Mouse (Mus musculus) neutrophil, adult 5-6 weeks (primary cell): Measurements from ENCODE around the gene Ivd. TPM values are rescaled to one million over a fixed set of nuclear protein-coding genes. Genes with fewer than 3 reads are reported as not detected.

Experiments used
- ATAC-seq: fragments of 151-379, 151-347 bp; 2 replicates; pipeline ENCODE4 v1.8.0; 2017; ENCODE audit warnings: mild to moderate bottlenecking, moderate TSS enrichment; ENCODE audit not compliant: insufficient number of reproducible peaks, poor library complexity, low FRiP score, severe bottlenecking; ENCODE audit errors: extremely low read depth
- total RNA-seq: library from RNA; stranded (forward); fragments of 200-1000 nt; gene quantifications from 2 replicates; pipeline ENCODE4 v1.2.3, GENCODE M21; 2017

Gene Ivd
- total RNA-seq, 1 experiment from 2014 or later: 47.0 TPM

DNA sequence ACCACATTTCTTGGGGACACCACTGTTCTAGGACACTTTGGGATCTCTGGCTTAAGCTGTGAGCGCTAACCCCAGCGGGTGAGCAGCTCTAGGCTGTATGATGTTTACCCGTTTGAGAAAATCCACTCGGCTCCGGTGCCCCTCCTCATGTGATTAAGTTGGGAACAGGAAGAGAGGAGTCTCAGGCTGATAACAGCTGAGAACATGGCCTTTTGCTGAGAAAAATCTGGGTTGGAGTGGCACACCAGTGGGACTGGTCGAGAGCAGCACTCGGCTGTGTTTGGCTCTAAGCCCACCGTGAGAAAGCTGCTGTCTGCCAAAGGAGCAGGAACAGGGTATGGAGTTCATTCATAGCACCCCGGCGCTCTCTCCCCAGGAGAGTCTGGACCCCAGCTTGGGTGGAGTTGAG lies 41.6 kb downstream of the Ivd start:
- ATAC-seq: no peak

GRCm38 (mm10) chr2:118905433-118906117 lies 43.8 kb downstream of the Ivd start:
- peak; percentile 50 for ATAC-seq

- ATAC-seq: no peak
Observed at GRCm38 (mm10) chr2:118906118-118906492, 44.4 kb downstream of the Ivd start.

GRCm38 (mm10) chr2:118907781-118908180 lies 46.0 kb downstream of the Ivd start:
- no peak for ATAC-seq

DNA sequence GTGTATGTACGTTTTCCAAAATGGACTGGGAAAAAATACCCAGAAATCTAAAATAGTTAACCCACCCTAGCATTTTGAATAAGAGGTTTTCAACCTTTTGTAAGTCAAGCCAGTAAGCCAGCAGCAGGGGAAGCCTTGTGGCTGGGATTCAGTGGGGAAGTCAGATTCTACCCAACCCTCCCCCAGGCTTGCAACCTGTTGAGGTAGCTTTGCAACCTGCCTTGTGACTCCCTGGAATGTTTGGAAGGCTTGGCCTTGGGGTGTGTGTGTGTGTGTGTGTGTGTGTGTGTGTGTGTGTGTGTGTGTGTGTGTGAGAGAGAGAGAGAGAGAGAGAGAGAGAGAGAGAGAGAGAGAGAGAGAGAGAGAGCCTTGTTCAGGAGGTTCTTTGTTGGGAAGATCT lies 47.4 kb downstream of the Ivd start:
- no peak for ATAC-seq

DNA sequence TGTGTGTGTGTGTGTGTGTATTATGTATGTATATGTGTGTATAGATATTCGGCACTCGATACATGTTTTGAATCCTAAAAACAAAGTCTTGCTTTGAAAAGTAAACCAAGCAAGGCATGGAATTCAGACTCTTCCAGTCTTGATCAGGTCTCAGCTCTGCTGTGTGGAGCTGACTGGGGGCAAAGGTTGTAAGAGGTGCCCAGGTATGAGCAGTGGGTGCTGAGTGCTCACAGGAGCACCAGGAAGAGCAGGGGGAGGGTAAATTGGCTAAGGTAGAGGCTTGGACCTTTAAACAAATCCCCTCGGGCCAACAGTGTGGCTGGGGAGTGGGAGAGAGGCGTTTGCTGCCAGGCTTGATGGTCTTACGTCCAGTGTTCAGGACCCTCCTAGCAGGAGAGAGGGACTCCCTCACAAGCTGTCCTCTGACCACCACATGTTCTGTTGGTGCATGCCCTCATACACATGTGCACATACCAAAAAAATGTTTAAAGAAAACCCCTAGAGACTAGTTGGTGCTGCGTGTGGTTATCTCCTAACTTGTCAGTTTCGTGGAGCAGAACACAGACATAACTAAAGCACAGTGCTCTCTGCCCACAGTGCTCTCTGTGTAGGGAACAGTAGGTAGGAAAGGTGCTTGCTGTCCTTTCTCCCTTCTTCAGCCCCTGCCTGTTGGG lies 49.0 kb downstream of the Ivd start:
- ATAC-seq: no peak

GRCm38 (mm10) chr2:118912706-118913105 lies 51.0 kb downstream of the Ivd start:
- ATAC-seq: no peak

GRCm38 (mm10) chr2:118913551-118914276 lies 52.0 kb downstream of the Ivd start:
- ATAC-seq: no peak

DNA sequence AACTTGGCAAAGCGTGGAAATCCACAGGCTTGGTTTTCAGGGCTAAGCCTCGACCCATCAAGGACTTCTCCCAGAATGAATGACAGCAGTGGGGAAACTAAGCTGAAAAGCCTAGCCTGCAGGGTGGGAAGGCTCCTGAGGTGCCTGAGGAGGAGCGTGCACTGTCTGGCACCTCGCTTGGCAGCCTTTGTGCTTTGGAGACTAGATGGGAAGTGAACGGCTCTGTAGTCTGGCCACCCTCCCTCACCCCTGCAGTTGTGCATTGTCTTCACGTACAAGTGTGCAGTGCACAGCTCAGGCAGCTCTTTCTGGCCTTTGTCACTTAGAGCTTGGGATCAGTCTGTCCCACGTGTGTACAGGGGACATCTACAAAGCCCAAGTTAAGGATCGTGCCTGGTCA lies 52.9 kb downstream of the Ivd start:
- no peak for ATAC-seq

GRCm38 (mm10) chr2:118916436-118916835 lies 54.7 kb downstream of the Ivd start:
- no peak for ATAC-seq

DNA sequence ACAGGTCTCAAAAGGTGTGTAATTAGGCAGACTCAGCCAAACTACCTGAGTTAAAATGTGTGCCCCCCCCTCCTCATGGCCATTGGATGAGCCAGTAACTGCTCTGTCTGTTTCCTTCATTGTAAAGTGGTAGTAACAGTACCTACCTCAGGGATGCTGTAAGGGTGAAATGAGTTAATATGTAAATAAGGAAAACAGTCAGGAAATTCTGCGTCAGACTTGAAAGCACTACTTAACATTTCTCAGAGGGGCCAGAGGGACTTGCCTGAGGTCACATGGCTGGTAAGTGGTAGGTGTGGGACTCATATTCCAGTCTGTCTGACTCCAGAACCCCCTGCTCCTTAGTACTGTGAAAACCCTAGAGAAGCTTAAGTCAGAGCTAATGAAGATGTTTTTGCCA lies 56.8 kb downstream of the Ivd start:
- no peak for ATAC-seq

- no peak for ATAC-seq
Observed at GRCm38 (mm10) chr2:118920428-118920827, 58.7 kb downstream of the Ivd start.

DNA sequence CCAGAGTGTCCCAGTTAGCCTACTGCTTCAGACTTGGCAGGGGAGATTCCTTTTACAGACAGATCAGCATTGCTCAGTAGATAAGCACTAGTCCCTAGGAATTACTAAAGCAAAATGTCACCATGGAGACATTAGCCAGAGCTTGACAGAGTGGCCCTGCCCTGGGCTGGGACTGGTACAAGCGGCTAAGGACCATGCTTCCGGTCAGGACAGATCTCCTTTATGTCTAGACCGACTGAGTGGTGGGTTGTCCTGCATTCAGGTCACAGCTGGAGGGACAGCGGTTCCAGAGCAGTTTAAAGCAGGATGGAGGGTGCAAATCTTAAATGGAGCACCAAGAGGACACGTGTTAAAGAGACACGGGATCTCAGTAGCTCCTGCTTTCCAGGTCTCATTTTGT lies 64.2 kb downstream of the Ivd start:
- ATAC-seq: no peak

GRCm38 (mm10) chr2:118926361-118926997 lies 64.7 kb downstream of the Ivd start, which contains the start of gene Chst14:
TSS of gene Chst14 (plus strand) at chr2:118926496.
- peak; percentile 70 for ATAC-seq

DNA sequence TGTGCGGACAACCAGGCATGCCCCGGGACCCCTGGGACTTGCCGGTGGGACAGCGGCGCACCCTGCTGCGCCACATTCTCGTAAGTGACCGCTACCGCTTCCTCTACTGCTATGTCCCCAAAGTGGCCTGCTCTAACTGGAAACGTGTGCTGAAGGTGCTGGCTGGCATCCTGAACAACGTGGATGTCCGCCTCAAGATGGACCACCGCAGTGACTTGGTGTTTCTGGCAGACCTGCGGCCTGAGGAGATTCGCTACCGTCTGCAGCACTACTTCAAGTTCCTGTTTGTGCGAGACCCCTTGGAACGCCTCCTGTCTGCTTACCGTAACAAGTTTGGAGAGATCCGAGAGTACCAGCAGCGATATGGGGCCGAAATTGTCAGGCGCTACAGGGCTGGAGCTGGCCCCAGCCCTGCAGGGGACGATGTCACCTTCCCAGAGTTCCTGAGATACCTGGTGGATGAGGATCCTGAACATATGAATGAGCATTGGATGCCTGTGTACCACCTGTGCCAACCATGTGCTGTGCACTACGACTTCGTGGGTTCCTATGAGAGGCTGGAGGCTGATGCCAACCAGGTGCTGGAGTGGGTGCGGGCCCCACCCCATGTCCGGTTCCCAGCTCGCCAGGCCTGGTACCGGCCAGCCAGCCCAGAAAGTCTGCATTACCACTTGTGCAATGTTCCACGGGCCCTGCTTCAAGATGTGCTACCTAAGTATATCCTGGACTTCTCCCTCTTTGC lies 65.4 kb downstream of the Ivd start:
- no peak for ATAC-seq
